Mouse (Mus musculus) forebrain, embryonic 13.5 days (tissue): ENCODE measurements around the gene Nap1l5. TPM values are rescaled to one million over a fixed set of nuclear protein-coding genes. Genes with fewer than 3 reads are reported as not detected.

Source experiments
- ATAC-seq: fragments of 200-750 bp; cut with Nextera tagmentation; 2 replicates; pipeline ENCODE4 v1.8.0; 2017
- H3K27ac ChIP-seq: fragments of 300-500 bp; sonication (generic); 2 replicates; pipeline ENCODE4 v1.5.1; 2015; ENCODE audit warnings: inconsistent platforms, mild to moderate bottlenecking, moderate library complexity
- H3K27me3 ChIP-seq: fragments of 300-500 bp; sonication (generic); 2 replicates; pipeline ENCODE4 v1.6.1; 2015; ENCODE audit warnings: mild to moderate bottlenecking, inconsistent platforms
- H3K36me3 ChIP-seq: fragments of 300-500 bp; sonication (generic); 2 replicates; pipeline ENCODE4 v1.6.1; 2015; ENCODE audit warnings: mild to moderate bottlenecking, inconsistent platforms; ENCODE audit not compliant: poor library complexity, severe bottlenecking
- H3K4me1 ChIP-seq: fragments of 300-500 bp; sonication (generic); 2 replicates; pipeline ENCODE4 v1.6.1; 2015; ENCODE audit warnings: inconsistent platforms
- H3K4me2 ChIP-seq: fragments of 300-500 bp; sonication (generic); 2 replicates; pipeline ENCODE4 v1.6.1; 2015; ENCODE audit warnings: inconsistent platforms, mild to moderate bottlenecking, moderate library complexity
- H3K4me3 ChIP-seq: fragments of 300-500 bp; sonication (generic); 2 replicates; pipeline ENCODE4 v1.5.1; 2015; ENCODE audit warnings: mild to moderate bottlenecking, inconsistent platforms
- H3K9ac ChIP-seq: fragments of 300-500 bp; sonication (generic); 2 replicates; pipeline ENCODE4 v1.6.1; 2015; ENCODE audit warnings: mild to moderate bottlenecking, inconsistent platforms
- H3K9me3 ChIP-seq: fragments of 300-500 bp; sonication (generic); replicated peaks from 2 replicates; pipeline ENCODE4 v1.6.1; 2016; ENCODE audit warnings: inconsistent platforms
- WGBS: fragments of 180-500 bp; shearing (Covaris S2); methylation state at CpG from one replicate; pipeline ENCODE4 v1.1.7; 2015; 5-methylcytosine and 5-hydroxymethylcytosine counted together
- polyA plus RNA-seq: library from polyadenylated mRNA; unstranded; fragments of >200 nt; fragmentation: Nextera tagmentation; extraction: Ambion mirVana; gene quantifications from 2 replicates; pipeline ENCODE4 v1.2.1, GENCODE M21; 2015

Nap1l5 gene
- polyA plus RNA-seq, 1 experiment from 2014 or later, result 52.6 TPM

DNA sequence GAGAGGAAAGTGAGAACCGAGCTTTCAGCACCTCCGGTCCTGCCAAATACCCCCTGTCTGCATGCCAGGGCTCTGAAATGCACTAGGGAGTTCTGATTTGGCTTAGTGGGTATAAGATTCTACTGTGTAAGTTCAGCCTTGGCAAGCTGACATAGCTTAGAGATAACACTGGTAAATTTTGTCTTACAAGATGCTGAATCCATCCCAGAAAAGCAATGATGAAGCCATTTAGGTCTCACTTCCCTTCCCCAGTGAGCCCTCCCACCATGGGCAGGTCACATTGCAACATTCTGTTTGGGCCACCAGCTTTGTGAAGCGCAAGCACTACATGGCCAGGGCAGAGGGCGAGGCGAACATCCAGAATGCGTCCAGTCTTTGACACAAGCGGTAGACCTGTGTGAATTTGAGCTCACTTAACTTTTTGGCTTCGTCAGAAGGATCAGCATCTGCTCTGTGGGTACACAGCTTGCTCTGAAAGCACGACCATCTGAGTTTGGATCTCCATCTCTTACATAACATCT, 23.1 kb upstream of the Nap1l5 start:
- ATAC-seq, result peak; percentile 34; the same call in 1 of the 2 replicates
- H3K9me3 ChIP-seq, result no peaks in the 10 kb centered on the region
- H3K9ac ChIP-seq, result no peak overlapping the region
- H3K4me3 ChIP-seq, result no peak overlapping the region
- H3K36me3 ChIP-seq, result no peaks in the 10 kb centered on the region
- peaks cover 32% of the 10 kb centered on the region for H3K4me1 ChIP-seq
- H3K4me2 ChIP-seq, result no peak overlapping the region
- H3K27ac ChIP-seq, result no peak overlapping the region
- 91% methylated on average over 9 of the region's 9 CpGs for WGBS
- H3K27me3 ChIP-seq, result no peaks in the 10 kb centered on the region

DNA sequence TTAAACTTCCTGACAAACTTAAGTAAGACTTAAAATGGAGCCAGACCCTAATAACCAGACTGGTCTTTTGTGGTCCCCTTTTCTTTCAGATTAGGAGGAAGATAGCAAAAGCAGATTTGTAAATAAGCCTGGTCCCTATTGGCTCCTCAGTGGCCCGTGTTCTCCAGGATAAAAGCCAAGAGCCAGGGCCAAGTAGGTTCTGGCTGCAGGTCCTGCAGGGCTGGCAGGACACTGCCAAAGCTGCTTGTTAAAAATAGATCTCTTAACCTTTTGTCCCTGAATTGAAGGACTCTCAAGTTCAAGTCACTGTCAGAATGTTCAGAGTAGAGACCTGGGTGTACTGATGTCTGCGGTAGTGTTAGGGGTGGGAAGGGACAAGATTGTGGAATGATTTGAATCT, 21.0 kb upstream of the Nap1l5 start:
- Histone ChIP-seq H3K9ac (no peak overlapping the region), H3K36me3 (no peaks in the 10 kb centered on the region), H3K27me3 (no peaks in the 10 kb centered on the region), H3K4me1 (peaks cover 13% of the 10 kb centered on the region), H3K27ac (no peak overlapping the region), H3K4me3 (no peak overlapping the region), H3K9me3 (no peaks in the 10 kb centered on the region), H3K4me2 (no peak overlapping the region)
- 58% methylated on average over 2 of the region's 2 CpGs for WGBS
- no peak for ATAC-seq

DNA sequence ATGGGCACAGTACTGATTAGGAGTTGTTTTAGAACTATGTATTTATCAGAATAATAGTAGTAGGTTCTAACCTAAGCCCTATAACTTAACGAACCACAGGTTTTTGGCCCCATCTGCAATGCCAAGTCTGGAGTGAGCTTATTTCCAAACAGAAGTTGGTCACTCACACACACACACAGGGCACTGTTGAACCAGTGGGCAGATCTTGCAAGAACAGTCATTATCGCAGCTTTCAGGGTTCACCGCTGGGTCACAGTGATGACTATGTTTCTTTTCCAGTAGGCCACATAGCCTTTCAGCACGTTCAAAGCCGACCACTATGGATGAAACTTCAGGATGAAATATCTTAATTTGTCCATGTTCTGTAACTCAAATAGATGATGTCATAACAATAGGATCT, 15.6 kb upstream of the Nap1l5 start:
- 89% methylated on average over 5 of the region's 5 CpGs for WGBS
- Histone ChIP-seq H3K27me3 (no peaks in the 10 kb centered on the region), H3K4me2 (no peak overlapping the region), H3K4me1 (no peaks in the 10 kb centered on the region), H3K9me3 (no peaks in the 10 kb centered on the region), H3K27ac (no peak overlapping the region), H3K9ac (no peak overlapping the region), H3K4me3 (no peak overlapping the region), H3K36me3 (no peaks in the 10 kb centered on the region)
- ATAC-seq, result no peak

DNA sequence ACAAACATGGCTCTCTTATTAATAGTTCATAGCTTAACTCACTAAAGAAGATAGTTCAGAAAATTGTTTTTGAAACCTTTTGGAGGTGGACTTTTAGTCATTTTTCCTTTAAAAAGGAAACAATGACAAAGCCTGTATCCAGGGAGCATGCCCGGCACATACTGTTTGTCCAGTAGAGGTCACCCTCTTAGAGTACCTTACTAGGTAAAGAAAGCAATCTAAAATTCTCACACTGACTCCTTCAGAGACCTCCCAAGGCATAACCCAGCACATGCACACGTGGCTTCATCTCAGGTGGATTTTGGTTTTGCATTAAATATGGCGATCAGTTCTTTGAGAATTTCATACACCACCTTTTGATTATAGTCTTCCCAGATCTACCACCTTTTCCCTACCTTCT, 14.7 kb upstream of the Nap1l5 start:
- Histone ChIP-seq H3K4me2 (no peak overlapping the region), H3K27me3 (no peaks in the 10 kb centered on the region), H3K36me3 (no peaks in the 10 kb centered on the region), H3K9ac (no peak overlapping the region), H3K4me3 (no peak overlapping the region), H3K4me1 (no peaks in the 10 kb centered on the region), H3K27ac (no peak overlapping the region), H3K9me3 (no peaks in the 10 kb centered on the region)
- WGBS, result 52% methylated on average over 3 of the region's 3 CpGs
- ATAC-seq, result no peak

- H3K27ac ChIP-seq, result no peak overlapping the region
- WGBS, result 76% methylated on average over 6 of the region's 6 CpGs
- no peaks in the 10 kb centered on the region for H3K4me1 ChIP-seq
- H3K27me3 ChIP-seq, result no peaks in the 10 kb centered on the region
- H3K9me3 ChIP-seq, result no peaks in the 10 kb centered on the region
- H3K4me2 ChIP-seq, result no peak overlapping the region
- no peak overlapping the region for H3K4me3 ChIP-seq
- H3K9ac ChIP-seq, result no peak overlapping the region
- ATAC-seq, result no peak
- H3K36me3 ChIP-seq, result no peaks in the 10 kb centered on the region
Measured at GRCm38 (mm10) chr6:58920735-58921134, 13.9 kb upstream of the Nap1l5 start.

DNA sequence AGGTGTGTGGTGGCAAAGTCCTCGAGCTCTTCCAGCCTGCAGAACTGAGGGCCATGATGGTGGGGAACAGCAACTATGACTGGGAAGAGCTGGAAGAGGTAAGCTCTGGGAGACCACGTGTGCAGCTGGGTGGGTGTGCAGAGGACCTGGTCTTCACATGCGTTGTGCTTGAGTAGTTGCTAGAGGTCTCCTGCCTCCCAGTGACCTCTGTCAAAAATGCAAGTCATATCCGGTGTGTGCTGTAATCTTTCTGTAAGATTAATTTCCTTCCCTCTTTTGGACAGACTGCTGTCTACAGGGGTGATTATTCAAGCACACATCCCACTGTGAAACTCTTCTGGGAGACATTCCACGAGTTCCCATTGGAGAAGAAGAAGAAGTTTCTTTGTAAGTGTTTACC, 9.6 kb upstream of the Nap1l5 start:
- Histone ChIP-seq H3K4me1 (no peaks in the 10 kb centered on the region), H3K4me3 (no peak overlapping the region), H3K36me3 (no peaks in the 10 kb centered on the region), H3K27me3 (no peaks in the 10 kb centered on the region), H3K4me2 (no peak overlapping the region), H3K9me3 (no peaks in the 10 kb centered on the region), H3K27ac (no peak overlapping the region), H3K9ac (no peak overlapping the region)
- ATAC-seq, result no peak
- 88% methylated on average over 5 of the region's 5 CpGs for WGBS

DNA sequence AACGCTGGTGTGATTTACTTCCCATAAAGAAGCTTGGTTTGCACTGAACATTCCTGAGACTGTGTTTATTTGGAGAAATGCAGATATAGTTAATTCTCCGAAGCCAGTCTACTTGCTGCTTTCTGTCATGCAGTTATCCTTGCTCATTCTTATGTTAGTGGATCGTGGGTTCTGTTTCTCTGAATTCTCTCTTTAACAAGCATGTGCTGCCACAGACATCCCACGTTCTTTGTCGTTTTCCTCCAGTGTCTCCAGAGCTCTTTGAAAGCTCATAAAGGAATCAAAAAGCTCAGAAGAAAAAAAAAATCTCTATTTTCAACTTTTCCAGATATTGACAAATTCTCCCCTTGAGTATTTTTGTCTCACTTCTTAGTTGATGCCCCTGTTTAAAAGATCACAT, 7.1 kb upstream of the Nap1l5 start:
- Histone ChIP-seq H3K4me2 (no peak overlapping the region), H3K4me3 (no peak overlapping the region), H3K36me3 (no peaks in the 10 kb centered on the region), H3K4me1 (no peaks in the 10 kb centered on the region), H3K9me3 (no peaks in the 10 kb centered on the region), H3K9ac (no peak overlapping the region), H3K27ac (no peak overlapping the region), H3K27me3 (no peaks in the 10 kb centered on the region)
- ATAC-seq, result no peak
- WGBS, result 89% methylated on average over 5 of the region's 5 CpGs

GRCm38 (mm10) chr6:58913551-58913950, 6.7 kb upstream of the Nap1l5 start:
- 75% methylated on average over 3 of the region's 3 CpGs for WGBS
- H3K4me2 ChIP-seq, result no peak overlapping the region
- H3K27me3 ChIP-seq, result no peaks in the 10 kb centered on the region
- no peaks in the 10 kb centered on the region for H3K4me1 ChIP-seq
- no peaks in the 10 kb centered on the region for H3K9me3 ChIP-seq
- H3K27ac ChIP-seq, result no peak overlapping the region
- ATAC-seq, result no peak
- no peaks in the 10 kb centered on the region for H3K36me3 ChIP-seq
- H3K9ac ChIP-seq, result no peak overlapping the region
- no peak overlapping the region for H3K4me3 ChIP-seq

DNA sequence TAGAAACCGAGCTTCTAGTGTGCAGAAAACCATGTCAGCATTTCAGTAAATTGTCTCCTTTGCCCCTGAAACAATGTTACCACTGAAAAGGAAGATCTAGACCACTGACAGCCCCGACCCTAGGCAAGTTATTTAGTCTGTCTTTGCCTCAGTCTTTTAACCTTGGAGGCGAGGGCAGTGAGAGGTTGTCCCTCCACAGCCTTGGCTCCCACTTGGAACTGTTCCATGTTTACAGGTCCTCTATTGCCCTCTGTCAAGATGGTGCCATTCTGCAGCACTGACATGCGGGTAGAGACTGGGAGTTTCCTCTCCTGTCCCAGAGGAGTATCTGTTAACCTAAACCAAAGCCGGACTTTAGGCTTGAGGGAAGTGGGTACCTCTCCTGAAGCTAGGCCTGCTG, 6.0 kb upstream of the Nap1l5 start:
- Histone ChIP-seq H3K9ac (no peak overlapping the region), H3K4me3 (no peak overlapping the region), H3K4me2 (no peak overlapping the region), H3K9me3 (no peaks in the 10 kb centered on the region), H3K27ac (no peak overlapping the region), H3K27me3 (no peaks in the 10 kb centered on the region), H3K36me3 (no peaks in the 10 kb centered on the region), H3K4me1 (no peaks in the 10 kb centered on the region)
- no peak for ATAC-seq
- 83% methylated on average over 5 of the region's 5 CpGs for WGBS

GRCm38 (mm10) chr6:58907791-58908190, 915 bp upstream of the Nap1l5 start:
- Histone ChIP-seq H3K9ac (no peak overlapping the region), H3K27ac (no peak overlapping the region), H3K9me3 (peaks cover 16% of the 10 kb centered on the region), H3K4me1 (peaks cover 11% of the 10 kb centered on the region), H3K27me3 (no peaks in the 10 kb centered on the region), H3K4me3 (no peak overlapping the region), H3K4me2 (no peak overlapping the region), H3K36me3 (peaks cover 17% of the 10 kb centered on the region)
- ATAC-seq, result no peak
- 53% methylated on average over 2 of the region's 2 CpGs for WGBS

DNA sequence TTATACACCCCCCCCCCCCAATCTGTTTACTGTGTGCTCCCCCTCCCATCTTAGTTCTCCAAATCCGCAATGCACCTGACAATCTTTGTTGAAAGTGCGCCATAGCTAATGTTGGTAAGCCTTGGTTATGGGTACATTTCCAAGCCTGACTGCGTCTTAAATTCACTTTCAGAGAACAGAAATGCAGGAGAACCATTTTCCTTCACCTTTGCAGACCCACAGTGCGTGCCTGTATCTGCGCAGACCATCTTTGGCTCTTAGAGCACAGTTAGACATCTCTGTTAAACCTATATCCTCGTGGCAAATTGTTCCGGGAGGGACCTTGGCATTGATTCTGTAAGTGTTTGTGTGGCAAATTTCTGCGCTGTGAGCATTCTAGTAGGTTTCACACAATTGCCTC, 460 bp upstream of the Nap1l5 start:
- Histone ChIP-seq H3K4me2 (peak overlapping the region; percentile 65), H3K27ac (0 out of 2 replicates have a peak overlapping the region, but pooled peaks have one; percentile 4), H3K27me3 (no peaks in the 10 kb centered on the region), H3K9ac (0 out of 2 replicates have a peak overlapping the region, but pooled peaks have one; percentile 61), H3K4me1 (peaks cover 12% of the 10 kb centered on the region), H3K9me3 (peaks cover 16% of the 10 kb centered on the region), H3K36me3 (peaks cover 17% of the 10 kb centered on the region), H3K4me3 (peak overlapping the region; percentile 46; the same call in 1 of the 2 replicates)
- 0 out of 2 replicates have a peak, but pooled peaks have one; percentile 2 for ATAC-seq
- 69% methylated on average over 8 of the region's 8 CpGs for WGBS

- peaks cover 16% of the 10 kb centered on the region for H3K9me3 ChIP-seq
- no peak overlapping the region for H3K4me3 ChIP-seq
- peaks cover 20% of the 10 kb centered on the region for H3K4me1 ChIP-seq
- no peak overlapping the region for H3K9ac ChIP-seq
- H3K4me2 ChIP-seq, result no peak overlapping the region
- WGBS, result 55% methylated on average over 3 of the region's 3 CpGs
- H3K36me3 ChIP-seq, result peaks cover 17% of the 10 kb centered on the region
- H3K27me3 ChIP-seq, result no peaks in the 10 kb centered on the region
- ATAC-seq, result no peak
- no peak overlapping the region for H3K27ac ChIP-seq
Measured at GRCm38 (mm10) chr6:58904551-58904950, 2.3 kb downstream of the Nap1l5 start.

DNA sequence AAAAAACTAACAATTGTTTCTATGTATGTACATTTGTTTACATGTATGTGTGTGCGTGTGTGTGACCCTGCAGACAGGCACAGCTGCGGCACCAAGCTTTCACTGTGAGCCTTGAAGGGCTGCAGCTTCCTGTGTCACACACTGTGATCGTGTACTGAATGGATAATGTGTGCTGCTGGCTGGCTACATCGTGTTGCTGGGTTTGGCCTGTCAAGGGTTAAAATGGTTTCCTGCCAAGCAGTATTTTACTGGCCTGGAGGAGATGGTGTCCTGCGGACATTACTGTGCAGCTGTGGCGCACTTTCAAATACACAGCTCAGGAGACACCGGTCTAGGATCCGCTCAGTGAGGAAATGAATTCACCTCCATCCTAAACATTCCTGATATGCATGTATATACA, 3.7 kb downstream of the Nap1l5 start:
- H3K4me2 ChIP-seq, result peak overlapping the region; percentile 23; the same call in 1 of the 2 replicates
- peaks cover 17% of the 10 kb centered on the region for H3K36me3 ChIP-seq
- no peak overlapping the region for H3K4me3 ChIP-seq
- 19% methylated on average over 8 of the region's 8 CpGs for WGBS
- no peaks in the 10 kb centered on the region for H3K27me3 ChIP-seq
- H3K9me3 ChIP-seq, result peaks cover 16% of the 10 kb centered on the region
- no peak overlapping the region for H3K9ac ChIP-seq
- peak; percentile 83 for ATAC-seq
- no peak overlapping the region for H3K27ac ChIP-seq
- peaks cover 22% of the 10 kb centered on the region for H3K4me1 ChIP-seq
